Mouse (Mus musculus) liver, postnatal 0 days (tissue): ENCODE data around the gene Gm20388. TPM values are rescaled to one million over a fixed set of nuclear protein-coding genes. Genes with fewer than 3 reads are reported as not detected.
A peak's percentile ranks its signal among the peaks of the same experiment; 100 is the strongest.

Experiments
- ATAC-seq: fragments of 200-750 bp; cut with Nextera tagmentation; 2 replicates; pipeline ENCODE4 v1.8.0; 2017; ENCODE audit warnings: mild to moderate bottlenecking, moderate library complexity
- DNase-seq: peaks from one replicate; pipeline ENCODE4 v3.0.0-alpha.2; 2016
- H3K27ac ChIP-seq: fragments of 300-500 bp; sonication (generic); 2 replicates; pipeline ENCODE4 v1.5.1; 2014; ENCODE audit warnings: antibody characterized with exemption, moderate library complexity, mild to moderate bottlenecking, low read depth
- H3K27me3 ChIP-seq: fragments of 300-500 bp; sonication (generic); 2 replicates; pipeline ENCODE4 v1.6.1; 2014; ENCODE audit warnings: low read length, control low read depth, mixed read lengths; ENCODE audit not compliant: insufficient read depth
- H3K36me3 ChIP-seq: fragments of 300-500 bp; sonication (generic); replicated peaks from 2 replicates; pipeline ENCODE4 v1.6.1; 2014; ENCODE audit warnings: mild to moderate bottlenecking, control low read depth, low read length, moderate library complexity, mixed read lengths; ENCODE audit not compliant: insufficient read depth
- H3K4me1 ChIP-seq: fragments of 300-500 bp; sonication (generic); 2 replicates; pipeline ENCODE4 v1.6.1; 2014; ENCODE audit warnings: antibody characterized with exemption, mild to moderate bottlenecking, control low read depth; ENCODE audit not compliant: insufficient read depth
- H3K4me2 ChIP-seq: fragments of 300-500 bp; sonication (generic); 2 replicates; pipeline ENCODE4 v1.6.1; 2014; ENCODE audit warnings: low read depth, mild to moderate bottlenecking, low read length, moderate library complexity, mixed read lengths
- H3K4me3 ChIP-seq: fragments of 300-500 bp; sonication (generic); 2 replicates; pipeline ENCODE4 v1.5.1; 2014; ENCODE audit warnings: low read depth, low read length
- H3K9ac ChIP-seq: fragments of 300-500 bp; sonication (generic); replicated peaks from 2 replicates; pipeline ENCODE4 v1.6.1; 2014; ENCODE audit warnings: mild to moderate bottlenecking, moderate library complexity
- H3K9me3 ChIP-seq: fragments of 300-500 bp; sonication (generic); 2 replicates; pipeline ENCODE4 v1.6.1; 2016; ENCODE audit warnings: mild to moderate bottlenecking, control low read depth, low read length, mixed read lengths
- CTCF ChIP-seq: sonication (generic); IDR thresholded peaks from 2 replicates; pipeline ENCODE4 v1.5.1; 2016; ENCODE audit warnings: antibody characterized with exemption, low read depth
- EP300 ChIP-seq: IDR thresholded peaks from 2 replicates; pipeline ENCODE4 v1.6.1; 2016; ENCODE audit warnings: antibody characterized with exemption, low read depth, mild to moderate bottlenecking
- WGBS: fragments of 180-500 bp; shearing (Covaris S2); extraction: QIAGEN DNeasy Blood & Tissue Kit; methylation state at CpG from one replicate; pipeline ENCODE4 v1.1.7; 2014; ENCODE audit not compliant: insufficient replicate concordance; 5-methylcytosine and 5-hydroxymethylcytosine counted together
- polyA plus RNA-seq: library from polyadenylated mRNA; unstranded; fragments of >200 nt; fragmentation: Nextera tagmentation; extraction: Ambion mirVana; gene quantifications from 2 replicates; pipeline ENCODE4 v1.2.1, GENCODE M21; 2015

The Gm20388 gene
- polyA plus RNA-seq, 1 experiment from 2014 or later = not detected

GRCm38 (mm10) chr8:122484831-122485230 is 2574.2 kb downstream of the Gm20388 start:
- DNase-seq = no peak
- Histone ChIP-seq H3K4me2 (no peak overlapping the region), H3K9me3 (no peaks in the 10 kb centered on the region), H3K36me3 (peaks cover 75% of the 10 kb centered on the region), H3K27ac (no peak overlapping the region), H3K27me3 (no peaks in the 10 kb centered on the region), H3K4me3 (no peak overlapping the region), H3K9ac (no peak overlapping the region), H3K4me1 (no peaks in the 10 kb centered on the region)
- WGBS = 69% methylated on average over 12 of the region's 12 CpGs
- TF ChIP-seq EP300 = no peak
- no peak for TF ChIP-seq CTCF
- no peak; the same call in 1 of the 2 replicates for ATAC-seq

- no peak overlapping the region for H3K27ac ChIP-seq
- no peak for TF ChIP-seq EP300
- no peak for TF ChIP-seq CTCF
- no peak overlapping the region for H3K4me2 ChIP-seq
- H3K36me3 ChIP-seq = peaks cover 67% of the 10 kb centered on the region
- H3K9me3 ChIP-seq = no peaks in the 10 kb centered on the region
- no peaks in the 10 kb centered on the region for H3K27me3 ChIP-seq
- 94% methylated on average over 9 of the region's 9 CpGs for WGBS
- H3K4me3 ChIP-seq = no peak overlapping the region
- ATAC-seq (no peak), DNase-seq (no peak)
- no peak overlapping the region for H3K9ac ChIP-seq
- H3K4me1 ChIP-seq = no peaks in the 10 kb centered on the region
Measured at GRCm38 (mm10) chr8:122488387-122488786, 2577.7 kb downstream of the Gm20388 start.

GRCm38 (mm10) chr8:122497016-122497734 is 2586.5 kb downstream of the Gm20388 start:
- no peak overlapping the region for H3K4me3 ChIP-seq
- ATAC-seq = 0 out of 2 replicates have a peak, but pooled peaks have one; percentile 20
- no peak for DNase-seq
- WGBS = 83% methylated on average over 10 of the region's 12 CpGs
- no peaks in the 10 kb centered on the region for H3K9me3 ChIP-seq
- H3K4me1 ChIP-seq = no peaks in the 10 kb centered on the region
- no peaks in the 10 kb centered on the region for H3K27me3 ChIP-seq
- TF ChIP-seq CTCF (no peak), EP300 (no peak)
- peaks cover 62% of the 10 kb centered on the region for H3K36me3 ChIP-seq
- no peak overlapping the region for H3K4me2 ChIP-seq
- no peak overlapping the region for H3K9ac ChIP-seq
- peak overlapping the region; percentile 1; the same call in 1 of the 2 replicates for H3K27ac ChIP-seq

GRCm38 (mm10) chr8:122497912-122498311 is 2587.3 kb downstream of the Gm20388 start:
- Histone ChIP-seq H3K4me2 (no peak overlapping the region), H3K27me3 (no peaks in the 10 kb centered on the region), H3K36me3 (peaks cover 62% of the 10 kb centered on the region), H3K9ac (no peak overlapping the region), H3K4me1 (no peaks in the 10 kb centered on the region), H3K4me3 (no peak overlapping the region), H3K9me3 (no peaks in the 10 kb centered on the region), H3K27ac (peak overlapping the region; percentile 1; the same call in 1 of the 2 replicates)
- TF ChIP-seq EP300 (no peak), CTCF (peak; percentile 58)
- ATAC-seq = no peak
- DNase-seq = no peak
- 73% methylated on average over 17 of the region's 17 CpGs for WGBS

- Histone ChIP-seq H3K9me3 (no peaks in the 10 kb centered on the region), H3K4me2 (no peak overlapping the region), H3K4me1 (no peaks in the 10 kb centered on the region), H3K36me3 (peaks cover 45% of the 10 kb centered on the region), H3K9ac (no peak overlapping the region), H3K4me3 (no peak overlapping the region), H3K27ac (no peak overlapping the region), H3K27me3 (no peaks in the 10 kb centered on the region)
- DNase-seq (peak; percentile 84), ATAC-seq (peak; percentile 77)
- TF ChIP-seq EP300 (no peak), CTCF (peak; percentile 98)
- 40% methylated on average over 10 of the region's 10 CpGs for WGBS
Measured at GRCm38 (mm10) chr8:122500856-122501255, 2590.2 kb downstream of the Gm20388 start.

- TF ChIP-seq CTCF (no peak), EP300 (no peak)
- no peaks in the 10 kb centered on the region for H3K27me3 ChIP-seq
- H3K9me3 ChIP-seq = no peaks in the 10 kb centered on the region
- H3K4me2 ChIP-seq = no peak overlapping the region
- no peak for ATAC-seq
- no peaks in the 10 kb centered on the region for H3K4me1 ChIP-seq
- no peak overlapping the region for H3K4me3 ChIP-seq
- WGBS = 85% methylated on average over 16 of the region's 16 CpGs
- DNase-seq = no peak
- H3K36me3 ChIP-seq = peaks cover 22% of the 10 kb centered on the region
- H3K9ac ChIP-seq = no peak overlapping the region
- no peak overlapping the region; the same call in 1 of the 2 replicates for H3K27ac ChIP-seq
Measured at GRCm38 (mm10) chr8:122511552-122511951, 2600.9 kb downstream of the Gm20388 start.
